Mouse (Mus musculus) midbrain, embryonic 12.5 days (tissue): ENCODE data around the gene Dmbx1. TPM values are rescaled to one million over a fixed set of nuclear protein-coding genes. Genes with fewer than 3 reads are reported as not detected.

ENCODE experiments used
- ATAC-seq: fragments of 200-750 bp; cut with Nextera tagmentation; 2 replicates; pipeline ENCODE4 v1.8.0; 2017; ENCODE audit warnings: low read depth, moderate TSS enrichment, moderate library complexity; ENCODE audit not compliant: low FRiP score
- H3K27ac ChIP-seq: fragments of 300-500 bp; sonication (generic); replicated peaks from 2 replicates; pipeline ENCODE4 v1.5.1; 2016; ENCODE audit warnings: mild to moderate bottlenecking
- H3K27me3 ChIP-seq: fragments of 300-500 bp; sonication (generic); 2 replicates; pipeline ENCODE4 v1.6.1; 2016; ENCODE audit warnings: mild to moderate bottlenecking
- H3K36me3 ChIP-seq: fragments of 300-500 bp; sonication (generic); 2 replicates; pipeline ENCODE4 v1.6.1; 2016
- H3K4me1 ChIP-seq: fragments of 300-500 bp; sonication (generic); 2 replicates; pipeline ENCODE4 v1.6.1; 2016
- H3K4me2 ChIP-seq: fragments of 300-500 bp; sonication (generic); replicated peaks from 2 replicates; pipeline ENCODE4 v1.6.1; 2016; ENCODE audit warnings: mild to moderate bottlenecking, moderate library complexity
- H3K4me3 ChIP-seq: fragments of 300-500 bp; sonication (generic); 2 replicates; pipeline ENCODE4 v1.5.1; 2016; ENCODE audit warnings: mild to moderate bottlenecking
- H3K9ac ChIP-seq: fragments of 300-500 bp; sonication (generic); replicated peaks from 2 replicates; pipeline ENCODE4 v1.6.1; 2016; ENCODE audit warnings: mild to moderate bottlenecking, moderate library complexity
- H3K9me3 ChIP-seq: fragments of 300-500 bp; sonication (generic); 2 replicates; pipeline ENCODE4 v1.6.1; 2016; ENCODE audit warnings: mild to moderate bottlenecking
- WGBS: fragments of 180-500 bp; shearing (Covaris S2); methylation state at CpG from one replicate; pipeline ENCODE4 v1.1.7; 2016; 5-methylcytosine and 5-hydroxymethylcytosine counted together
- polyA plus RNA-seq: library from polyadenylated mRNA; unstranded; fragments of >200 nt; fragmentation: Nextera tagmentation; extraction: Ambion mirVana; gene quantifications from 2 replicates; pipeline ENCODE4 v1.2.1, GENCODE M21; 2016

Dmbx1 gene
- polyA plus RNA-seq, 1 experiment from 2014 or later = 18.3 TPM

DNA sequence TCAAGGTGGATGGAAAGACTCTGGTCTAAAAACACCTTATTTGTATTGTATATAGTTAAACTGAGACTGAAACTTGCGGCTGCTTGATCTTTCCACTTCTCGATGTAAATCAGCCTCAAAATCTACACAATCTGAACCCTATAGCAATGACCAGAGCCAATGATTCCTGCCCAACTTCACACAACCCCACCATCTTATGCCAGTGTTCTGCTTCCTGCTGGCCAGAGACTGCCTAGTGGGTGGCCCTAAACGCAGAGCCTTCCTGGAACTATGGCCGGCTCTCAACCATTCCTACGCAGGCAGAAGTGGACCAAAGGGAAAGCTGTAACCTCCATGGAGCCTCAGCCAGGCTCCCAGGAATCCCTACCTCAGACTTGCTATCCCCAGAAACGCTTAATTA is 24.0 kb upstream of the Dmbx1 start:
- H3K9ac ChIP-seq = no peak overlapping the region

GRCm38 (mm10) chr4:115962671-115963412 is 23.1 kb upstream of the Dmbx1 start:
- peaks cover 92% of the 10 kb centered on the region for H3K27me3 ChIP-seq
- H3K27ac ChIP-seq = peak overlapping the region; percentile 20; the same call in 1 of the 2 replicates
- under 1% methylated on average over 79 of the region's 79 CpGs for WGBS
- ATAC-seq = peak; percentile 90
- H3K9ac ChIP-seq = peak overlapping the region; percentile 45
- peaks cover 50% of the 10 kb centered on the region for H3K4me1 ChIP-seq
- no peaks in the 10 kb centered on the region for H3K36me3 ChIP-seq
- H3K4me3 ChIP-seq = peak overlapping the region; percentile 41
- H3K9me3 ChIP-seq = no peaks in the 10 kb centered on the region
- peak overlapping the region; percentile 69 for H3K4me2 ChIP-seq

More for the DNA sequence above, 24.0 kb upstream of the Dmbx1 start:
- Histone ChIP-seq H3K27ac (no peak overlapping the region), H3K4me1 (peaks cover 51% of the 10 kb centered on the region), H3K4me3 (no peak overlapping the region), H3K4me2 (peak overlapping the region; percentile 69), H3K36me3 (no peaks in the 10 kb centered on the region), H3K27me3 (peaks cover 93% of the 10 kb centered on the region), H3K9me3 (no peaks in the 10 kb centered on the region)
- ATAC-seq = no peak
- 6% methylated on average over 6 of the region's 6 CpGs for WGBS

DNA sequence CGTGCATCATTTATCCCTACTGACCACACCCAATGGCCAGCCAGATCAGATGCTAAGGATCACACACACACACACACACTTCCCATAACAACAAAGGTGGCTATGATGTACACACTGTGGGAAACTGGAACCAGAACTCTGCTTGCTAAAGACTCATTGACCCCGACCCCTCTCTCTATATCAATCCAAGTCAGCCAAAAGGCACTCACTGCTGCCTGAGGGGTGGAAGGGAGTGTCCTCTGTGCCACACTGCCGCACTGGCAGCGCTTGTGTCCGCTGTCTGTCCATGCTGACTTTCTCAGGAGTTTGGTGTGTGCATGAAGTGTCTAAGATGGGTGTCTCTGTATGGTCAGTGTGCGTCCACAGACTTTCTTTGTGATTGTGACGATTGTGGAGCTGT is 22.3 kb upstream of the Dmbx1 start:
- Histone ChIP-seq H3K4me2 (peak overlapping the region; percentile 69), H3K36me3 (no peaks in the 10 kb centered on the region), H3K4me3 (no peak overlapping the region), H3K27ac (no peak overlapping the region), H3K9ac (no peak overlapping the region), H3K27me3 (peaks cover 92% of the 10 kb centered on the region), H3K4me1 (peaks cover 43% of the 10 kb centered on the region), H3K9me3 (no peaks in the 10 kb centered on the region)
- no peak for ATAC-seq
- WGBS = 5% methylated on average over 7 of the region's 7 CpGs

GRCm38 (mm10) chr4:115959546-115959945 is 19.8 kb upstream of the Dmbx1 start:
- peaks cover 89% of the 10 kb centered on the region for H3K27me3 ChIP-seq
- H3K36me3 ChIP-seq = no peaks in the 10 kb centered on the region
- ATAC-seq = no peak
- H3K9me3 ChIP-seq = no peaks in the 10 kb centered on the region
- H3K9ac ChIP-seq = no peak overlapping the region
- H3K4me3 ChIP-seq = no peak overlapping the region
- H3K4me2 ChIP-seq = no peak overlapping the region
- peaks cover 41% of the 10 kb centered on the region for H3K4me1 ChIP-seq
- no peak overlapping the region for H3K27ac ChIP-seq

DNA sequence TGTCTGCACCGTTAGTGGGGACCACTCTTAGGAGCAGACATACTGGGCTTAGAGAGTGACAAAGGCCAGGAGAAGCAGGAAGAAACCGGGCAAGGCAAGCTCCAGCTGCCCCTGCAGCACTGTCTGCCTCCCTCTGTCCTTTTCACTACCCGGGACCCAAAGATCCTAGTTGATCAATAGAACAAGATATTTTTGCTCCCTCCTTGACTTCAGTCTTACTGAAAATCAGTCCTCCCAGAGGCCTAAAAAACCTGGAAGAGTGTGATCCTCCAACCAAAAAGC is 15.7 kb upstream of the Dmbx1 start:
- Histone ChIP-seq H3K4me2 (peak overlapping the region; percentile 44), H3K9me3 (no peaks in the 10 kb centered on the region), H3K4me1 (peaks cover 22% of the 10 kb centered on the region), H3K27ac (peak overlapping the region; percentile 49; the same call in 1 of the 2 replicates), H3K4me3 (peak overlapping the region; percentile 20), H3K36me3 (no peaks in the 10 kb centered on the region), H3K27me3 (peaks cover 95% of the 10 kb centered on the region), H3K9ac (peak overlapping the region; percentile 34; the same call in 1 of the 2 replicates)
- WGBS = 4% methylated on average over 3 of the region's 3 CpGs
- ATAC-seq = no peak

DNA sequence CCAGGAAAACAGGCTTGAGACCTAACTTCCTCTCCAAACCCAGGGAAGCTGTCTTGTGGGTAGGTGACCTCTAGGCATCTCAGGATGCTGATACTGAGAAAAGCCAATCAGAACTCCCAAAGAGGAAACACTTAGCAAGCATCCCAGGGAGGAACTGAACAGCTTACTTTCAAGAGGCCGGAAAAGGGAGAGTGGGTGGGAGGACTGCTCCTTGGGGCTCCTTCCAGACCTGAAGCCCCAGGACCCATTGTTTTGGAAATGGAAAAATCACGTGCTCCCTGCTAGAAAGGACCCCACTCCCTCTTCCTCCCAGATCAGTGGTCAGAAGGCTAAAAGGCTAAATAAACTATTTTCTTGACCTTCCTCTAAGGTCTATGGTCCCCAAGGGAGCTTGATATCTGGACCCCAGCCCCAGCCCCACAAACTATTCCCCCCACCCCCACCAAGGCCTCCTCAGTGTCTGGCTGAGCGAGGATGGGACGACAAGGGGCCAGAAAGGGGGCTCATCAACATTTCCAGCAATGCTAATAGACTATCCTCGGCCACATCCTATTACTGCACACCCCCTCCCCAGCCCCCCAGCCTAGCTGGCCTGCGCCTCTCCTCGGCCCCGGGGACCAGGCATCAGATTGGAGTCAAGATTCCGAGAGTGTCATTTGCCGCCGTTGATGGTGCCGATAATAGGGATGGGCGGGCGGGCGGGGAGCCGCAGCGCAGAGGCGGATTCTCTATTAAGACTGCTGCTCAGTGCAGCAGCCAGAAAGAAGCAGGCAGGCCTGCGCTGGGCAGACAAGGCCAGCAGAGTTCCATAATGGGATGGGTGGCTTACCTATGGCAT is 15.1 kb upstream of the Dmbx1 start:
- Histone ChIP-seq H3K27me3 (peaks cover 95% of the 10 kb centered on the region), H3K9me3 (no peaks in the 10 kb centered on the region), H3K9ac (peak overlapping the region; percentile 34; the same call in 1 of the 2 replicates), H3K4me2 (peak overlapping the region; percentile 44), H3K4me1 (peaks cover 24% of the 10 kb centered on the region), H3K4me3 (peak overlapping the region; percentile 20), H3K36me3 (no peaks in the 10 kb centered on the region), H3K27ac (peak overlapping the region; percentile 49; the same call in 1 of the 2 replicates)
- ATAC-seq = peak; percentile 62
- under 1% methylated on average over 19 of the region's 19 CpGs for WGBS

GRCm38 (mm10) chr4:115953559-115953958 is 13.8 kb upstream of the Dmbx1 start:
- Histone ChIP-seq H3K9me3 (no peaks in the 10 kb centered on the region), H3K36me3 (no peaks in the 10 kb centered on the region), H3K9ac (no peak overlapping the region), H3K27me3 (peaks cover 93% of the 10 kb centered on the region), H3K27ac (no peak overlapping the region), H3K4me2 (no peak overlapping the region), H3K4me3 (no peak overlapping the region), H3K4me1 (peaks cover 22% of the 10 kb centered on the region)
- ATAC-seq = no peak
- 22% methylated on average over 5 of the region's 5 CpGs for WGBS

- Histone ChIP-seq H3K27ac (no peak overlapping the region), H3K4me3 (no peak overlapping the region), H3K9me3 (no peaks in the 10 kb centered on the region), H3K36me3 (no peaks in the 10 kb centered on the region), H3K4me2 (no peak overlapping the region), H3K9ac (no peak overlapping the region), H3K4me1 (peaks cover 22% of the 10 kb centered on the region), H3K27me3 (peaks cover 92% of the 10 kb centered on the region)
- ATAC-seq = no peak
- WGBS = 15% methylated on average over 6 of the region's 6 CpGs
Observed at GRCm38 (mm10) chr4:115952758-115953157, 13.0 kb upstream of the Dmbx1 start.

- Histone ChIP-seq H3K27me3 (peaks cover 93% of the 10 kb centered on the region), H3K36me3 (no peaks in the 10 kb centered on the region), H3K27ac (no peak overlapping the region), H3K4me2 (peak overlapping the region; percentile 66), H3K9ac (peak overlapping the region; percentile 52), H3K4me3 (peak overlapping the region; percentile 41), H3K9me3 (no peaks in the 10 kb centered on the region), H3K4me1 (peaks cover 31% of the 10 kb centered on the region)
- peak; percentile 45 for ATAC-seq
- WGBS = under 1% methylated on average over 41 of the region's 41 CpGs
Observed at GRCm38 (mm10) chr4:115943669-115944314, 4.1 kb upstream of the Dmbx1 start.

DNA sequence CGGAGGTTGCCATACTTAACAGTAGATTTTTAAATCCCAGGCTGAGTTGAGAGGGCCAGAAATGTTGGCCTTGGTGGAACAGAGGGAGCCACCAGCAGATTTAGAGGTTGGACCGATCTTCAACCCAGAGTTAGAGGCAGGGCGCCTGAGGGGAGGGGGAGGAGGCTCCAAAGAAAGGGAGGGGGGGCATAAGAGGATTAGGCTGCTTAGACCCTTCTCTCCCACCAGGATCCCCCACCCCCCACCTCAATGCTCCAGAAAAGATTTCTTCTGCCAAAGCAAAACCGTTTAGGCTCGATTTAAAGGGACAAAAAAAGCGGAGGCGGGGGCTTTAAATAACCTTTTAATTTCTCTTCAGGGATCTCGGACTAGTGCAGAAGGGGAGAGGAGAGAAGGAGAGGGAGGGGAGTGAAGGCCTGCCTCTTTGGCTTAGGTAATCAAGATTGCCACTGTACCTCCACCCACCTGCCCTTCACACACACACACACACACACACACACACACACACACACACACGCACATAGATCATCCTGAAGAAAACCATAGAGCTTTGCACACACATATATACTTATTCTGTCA is 1.6 kb upstream of the Dmbx1 start:
- 4% methylated on average over 9 of the region's 9 CpGs for WGBS
- Histone ChIP-seq H3K36me3 (no peaks in the 10 kb centered on the region), H3K4me2 (no peak overlapping the region), H3K27me3 (peaks cover 96% of the 10 kb centered on the region), H3K9ac (no peak overlapping the region), H3K27ac (no peak overlapping the region), H3K9me3 (no peaks in the 10 kb centered on the region), H3K4me1 (peaks cover 47% of the 10 kb centered on the region), H3K4me3 (no peak overlapping the region)
- ATAC-seq = peak; percentile 39; the same call in 1 of the 2 replicates

GRCm38 (mm10) chr4:115940681-115941080 is 955 bp upstream of the Dmbx1 start:
- Histone ChIP-seq H3K4me3 (no peak overlapping the region), H3K4me1 (peaks cover 54% of the 10 kb centered on the region), H3K9me3 (no peaks in the 10 kb centered on the region), H3K27me3 (peaks cover 96% of the 10 kb centered on the region), H3K9ac (no peak overlapping the region), H3K36me3 (no peaks in the 10 kb centered on the region), H3K27ac (no peak overlapping the region), H3K4me2 (no peak overlapping the region)
- no peak for ATAC-seq
- 7% methylated on average over 3 of the region's 3 CpGs for WGBS
